Mouse (Mus musculus) lung, embryonic 15.5 days (tissue): ENCODE measurements around the gene Diras2. TPM values are rescaled to one million over a fixed set of nuclear protein-coding genes. Genes with fewer than 3 reads are reported as not detected.

Experiments
- polyA plus RNA-seq: library from polyadenylated mRNA; unstranded; fragments of >200 nt; fragmentation: Nextera tagmentation; extraction: Ambion mirVana; gene quantifications from 2 replicates; pipeline ENCODE4 v1.2.1, GENCODE M21; 2015

The Diras2 gene
- polyA plus RNA-seq, 1 experiment from 2014 or later, result 0.36 TPM

Other genes with a start within 250 kb of the Diras2 start
- gene Syk, start 51.9 kb upstream of the Diras2 start, polyA plus RNA-seq, result 5.3 and 5.5 TPM in 2 replicates